In the genomic region with DNA sequence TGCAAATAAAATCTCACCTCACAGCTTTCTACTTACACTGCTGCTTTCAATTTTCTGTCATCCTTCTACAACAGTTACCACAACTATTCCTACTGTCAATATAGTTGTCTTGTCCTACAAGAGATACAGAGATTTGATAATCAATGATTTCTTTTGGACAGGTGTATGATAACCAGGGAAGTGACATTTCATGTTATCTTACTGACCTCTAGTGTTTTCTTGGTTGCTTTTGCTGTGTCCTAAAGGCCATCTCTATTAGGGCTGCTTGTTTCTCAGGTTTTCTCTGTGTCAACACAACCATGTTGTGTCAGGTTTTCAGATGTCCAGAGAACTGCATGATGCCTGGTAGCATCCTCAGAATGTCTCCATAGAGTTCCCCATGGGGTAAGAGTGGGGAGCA, we compare ENCODE assay signal across 21 mouse cellular contexts. TPM values are rescaled to one million over a fixed set of nuclear protein-coding genes. Genes with fewer than 3 reads are reported as not detected.
"Had no signal": no experiment of that assay in that cellular context is flagged by ENCODE, and none has a peak within 500 bp of the region (broad histone marks: within the 10 kb centered on the region; RNA-seq: fewer than 3 reads in every experiment).

No protein-coding gene starts in this region.

- H3K27me3 ChIP-seq: liver, embryonic 13.5 days; liver, embryonic 15.5 days; lung, embryonic 15.5 days; midbrain, embryonic 13.5 days; neural tube, embryonic 12.5 days; stomach, embryonic 15.5 days had no signal

- ATAC-seq: liver, postnatal 0 days; lung, postnatal 0 days; midbrain, embryonic 13.5 days; midbrain, embryonic 16.5 days had no signal

- DNase-seq: liver, embryonic 13.5 days; liver, postnatal 0 days; lung, adult 2 months; lung, postnatal 14 days; lung, postnatal 36 days; right cerebral cortex, postnatal 14 days; right cerebral cortex, postnatal 4 days; spleen, adult 18-20 months; thymus, adult 2 months; thymus, postnatal 25 days; thymus, postnatal 4 days had no signal

- H3K9ac ChIP-seq: liver, embryonic 13.5 days; liver, embryonic 15.5 days; liver, postnatal 0 days; lung, embryonic 15.5 days; midbrain, embryonic 13.5 days; neural tube, embryonic 12.5 days; stomach, embryonic 15.5 days had no signal

- H3K4me1 ChIP-seq: liver, embryonic 13.5 days; liver, embryonic 15.5 days; lung, embryonic 15.5 days; midbrain, embryonic 13.5 days; neural tube, embryonic 12.5 days; stomach, embryonic 15.5 days had no signal

- H3K9me3 ChIP-seq: liver, embryonic 13.5 days; liver, embryonic 15.5 days; lung, embryonic 15.5 days; megakaryocyte, embryonic 14.5 days; midbrain, embryonic 13.5 days; neural tube, embryonic 12.5 days; stomach, embryonic 15.5 days had no signal

- H3K4me2 ChIP-seq: liver, embryonic 13.5 days; liver, embryonic 15.5 days; lung, embryonic 15.5 days; midbrain, embryonic 11.5 days; midbrain, embryonic 13.5 days; neural tube, embryonic 12.5 days; stomach, embryonic 15.5 days had no signal

- H3K27ac ChIP-seq: liver, embryonic 13.5 days; liver, embryonic 15.5 days; lung, embryonic 15.5 days; macrophage; midbrain, embryonic 13.5 days; neural tube, embryonic 12.5 days; stomach, embryonic 15.5 days had no signal

- H3K36me3 ChIP-seq: liver, embryonic 13.5 days; liver, embryonic 15.5 days; lung, embryonic 15.5 days; midbrain, embryonic 13.5 days; neural tube, embryonic 12.5 days; stomach, embryonic 15.5 days had no signal

- H3K4me3 ChIP-seq: liver, embryonic 13.5 days; liver, embryonic 15.5 days; lung, embryonic 15.5 days; megakaryocyte, embryonic 14.5 days; midbrain, embryonic 13.5 days; neural tube, embryonic 12.5 days; stomach, embryonic 15.5 days had no signal

RNA-seq across cellular contexts. Expression of gene Serpinb2, which starts 31.3 kb away (rescaled TPM):
- polyA plus RNA-seq: midbrain, embryonic 13.5 days; midbrain, embryonic 16.5 days had no signal
